Mouse (Mus musculus) layer of hippocampus, adult 11-12 months (tissue): Measurements from ENCODE around the gene Alkbh2.

Experiments
- DNase-seq: peaks from one replicate; pipeline ENCODE4 v3.0.0; 2022; ENCODE audit warnings: low spot score

The Alkbh2 gene

GRCm38 (mm10) chr5:114127374-114128349, at the start of gene Alkbh2:
Alkbh2 (minus strand) TSS chr5:114128218.
- DNase-seq, result peak; percentile 75

- no peak for DNase-seq
These were observed 48.8 kb upstream of the Alkbh2 start for GRCm38 (mm10) chr5:114176548-114177400.

DNA sequence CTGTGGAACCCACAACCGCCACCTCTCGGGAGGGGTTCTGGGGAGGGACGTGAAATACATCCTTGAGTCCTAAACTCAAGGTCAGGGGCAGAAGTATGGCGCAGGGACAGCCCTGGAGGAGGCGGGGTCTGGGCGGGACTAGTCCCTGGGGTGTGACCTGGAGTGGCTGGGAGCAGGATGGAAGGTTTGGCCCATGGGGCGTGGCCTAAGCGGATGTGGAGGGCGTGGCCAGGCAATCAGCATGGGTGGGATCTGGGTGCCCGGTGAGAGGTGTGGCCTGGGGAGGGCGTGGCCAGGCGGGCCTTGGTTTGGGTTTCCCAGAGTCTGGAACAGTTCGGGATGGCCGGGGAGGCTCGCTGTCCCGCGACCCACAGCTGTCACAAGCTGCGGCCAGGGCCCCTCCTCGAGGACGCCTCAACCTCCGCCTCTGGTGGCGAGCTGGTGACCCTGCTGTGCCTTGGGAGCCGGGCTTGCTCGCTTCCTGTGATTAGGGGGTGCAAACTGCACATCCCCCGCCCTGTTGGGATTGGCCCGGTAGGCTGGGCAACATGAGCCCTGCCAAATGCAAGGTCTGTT, 47.7 kb upstream of the Alkbh2 start:
- peak; percentile 76 for DNase-seq

- peak; percentile 21 for DNase-seq
These were observed 46.6 kb upstream of the Alkbh2 start for GRCm38 (mm10) chr5:114174639-114175038.

DNA sequence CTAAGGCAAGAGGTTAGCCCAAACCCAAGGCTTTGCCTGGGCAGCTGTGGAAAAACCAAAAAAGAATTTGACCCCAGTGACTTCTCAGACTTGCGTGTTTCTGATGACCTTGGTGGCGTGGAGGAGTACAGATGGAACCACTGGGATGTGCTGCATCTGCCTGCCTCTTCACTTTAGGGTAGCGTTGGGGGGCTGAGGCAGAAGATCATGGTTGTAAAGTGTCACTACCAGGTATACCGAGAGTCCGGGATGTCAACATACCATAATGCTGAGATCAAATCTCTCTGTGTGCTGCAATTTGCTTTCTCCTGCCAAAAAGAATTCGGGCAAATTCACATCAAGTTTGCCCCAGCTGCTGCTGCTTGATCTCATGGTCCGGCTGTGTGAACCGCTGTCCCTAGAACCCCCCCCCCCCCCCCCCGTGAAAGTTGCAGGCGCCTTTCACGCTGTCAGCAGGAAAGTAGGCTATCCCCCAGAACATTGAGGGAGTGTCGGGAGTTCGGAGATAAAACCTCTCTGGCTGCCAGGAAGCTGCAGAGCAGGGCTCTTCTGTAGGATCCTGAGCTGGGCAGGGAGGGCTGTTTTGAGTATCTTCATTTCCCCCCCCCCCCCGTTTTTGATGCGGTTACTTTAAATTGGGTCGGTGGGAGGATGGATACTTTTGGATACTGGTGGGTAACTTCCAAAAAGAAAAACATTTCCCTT, 46.0 kb upstream of the Alkbh2 start:
- DNase-seq, result no peak

GRCm38 (mm10) chr5:114173458-114173857, 45.4 kb upstream of the Alkbh2 start:
- DNase-seq, result no peak

- DNase-seq, result no peak
These were observed 44.9 kb upstream of the Alkbh2 start for GRCm38 (mm10) chr5:114172936-114173335.

DNA sequence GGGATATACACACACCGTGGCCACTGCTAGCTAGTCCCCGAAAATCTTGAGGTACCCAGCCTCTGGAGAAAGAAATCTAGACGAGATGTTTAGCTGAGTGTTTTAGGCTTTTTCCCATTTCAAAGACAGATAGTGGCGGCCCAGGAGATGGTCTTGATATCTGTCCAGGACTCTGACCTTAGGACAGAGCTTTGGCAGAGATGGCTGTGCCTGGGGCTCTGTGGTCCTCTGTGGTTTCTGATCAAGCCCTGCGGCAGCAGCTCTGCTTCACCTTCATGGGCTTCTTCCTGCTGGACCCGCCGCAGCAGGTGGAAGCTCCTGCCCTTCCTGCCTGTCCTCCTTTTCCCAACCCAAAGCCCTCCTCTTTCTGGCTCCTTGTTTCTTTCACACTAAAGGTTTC, 42.3 kb upstream of the Alkbh2 start:
- DNase-seq, result no peak

DNA sequence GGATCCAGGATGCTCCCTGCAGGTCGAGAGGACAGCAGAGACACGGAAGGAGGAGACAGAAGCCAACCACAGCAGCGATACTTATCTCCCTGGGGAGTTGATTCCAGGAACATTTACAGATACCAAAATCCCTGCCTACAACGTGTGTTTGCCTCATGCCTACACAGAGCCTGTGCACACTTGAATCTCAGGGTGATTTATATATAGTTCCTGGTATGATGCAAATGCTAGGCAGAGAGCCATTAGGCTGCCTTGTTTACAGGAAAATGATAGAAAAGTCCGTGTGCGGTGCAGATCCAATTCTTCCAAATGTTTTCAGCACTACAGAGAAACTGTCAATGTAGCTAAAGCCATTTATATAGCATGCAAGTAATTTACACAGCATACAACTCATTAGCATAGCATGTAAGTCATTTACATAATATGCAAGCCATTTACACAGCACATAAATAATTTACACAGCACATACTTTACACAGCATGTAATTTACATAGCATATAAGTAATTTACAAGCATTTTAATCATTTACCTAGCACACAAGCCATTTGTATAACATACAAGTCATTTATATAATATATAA, 35.2 kb upstream of the Alkbh2 start:
- peak; percentile 35 for DNase-seq

DNA sequence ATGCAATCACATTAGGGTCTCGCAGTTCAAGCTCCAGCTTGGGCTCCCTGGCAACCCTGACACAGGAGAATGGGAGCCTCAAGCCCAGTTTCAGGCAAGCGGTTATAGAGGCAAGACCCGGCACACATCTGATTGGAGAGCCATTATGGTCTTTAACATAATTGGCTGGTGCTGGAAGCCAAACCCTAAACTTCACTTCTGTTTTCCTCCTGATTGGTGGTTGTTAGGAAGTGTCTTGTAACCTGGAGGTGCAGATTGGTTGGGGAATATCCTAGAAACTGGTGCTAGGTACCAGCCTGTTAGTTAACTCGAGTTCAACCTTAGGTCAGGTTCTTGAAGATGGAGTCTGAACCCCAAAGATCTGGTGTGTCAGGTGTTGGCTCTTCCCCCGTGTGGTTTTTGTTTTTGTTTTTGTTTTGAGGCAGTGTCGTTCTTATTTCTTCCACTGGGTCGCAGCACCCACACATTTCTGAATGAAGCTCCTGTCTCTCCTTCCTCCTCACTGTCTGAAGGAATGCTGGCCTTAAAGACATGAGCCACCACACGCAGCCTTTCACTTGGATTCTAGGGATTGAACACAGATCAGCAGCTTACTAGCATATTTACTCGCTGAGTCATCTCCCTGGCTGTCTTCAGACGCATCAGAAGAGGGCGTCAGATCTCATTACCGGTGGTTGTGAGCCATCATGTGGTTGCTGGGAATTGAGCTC, 34.2 kb upstream of the Alkbh2 start:
- no peak for DNase-seq

DNA sequence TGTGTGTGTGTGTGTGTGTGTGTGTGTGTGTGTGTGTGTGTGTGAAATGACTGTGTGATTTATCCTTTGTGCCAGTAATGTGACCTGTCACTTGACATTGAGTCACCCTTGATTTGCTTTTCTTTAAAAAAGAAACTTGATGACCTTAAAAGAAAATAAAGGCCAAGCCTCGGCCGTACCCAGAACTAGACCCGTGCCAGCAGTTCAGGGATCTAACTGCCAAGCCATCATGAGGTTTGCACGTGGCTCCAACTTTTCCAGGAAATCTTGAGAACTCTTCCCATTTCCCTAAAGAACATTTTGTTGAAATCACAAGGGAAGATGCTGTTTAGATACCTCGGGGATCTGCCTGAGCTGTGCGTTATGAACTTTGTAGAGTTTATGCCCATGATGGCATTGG, 33.4 kb upstream of the Alkbh2 start:
- no peak for DNase-seq

GRCm38 (mm10) chr5:114157236-114157635, 29.2 kb upstream of the Alkbh2 start:
- DNase-seq, result no peak

- no peak for DNase-seq
These were observed 27.3 kb upstream of the Alkbh2 start for GRCm38 (mm10) chr5:114155168-114155933.

DNA sequence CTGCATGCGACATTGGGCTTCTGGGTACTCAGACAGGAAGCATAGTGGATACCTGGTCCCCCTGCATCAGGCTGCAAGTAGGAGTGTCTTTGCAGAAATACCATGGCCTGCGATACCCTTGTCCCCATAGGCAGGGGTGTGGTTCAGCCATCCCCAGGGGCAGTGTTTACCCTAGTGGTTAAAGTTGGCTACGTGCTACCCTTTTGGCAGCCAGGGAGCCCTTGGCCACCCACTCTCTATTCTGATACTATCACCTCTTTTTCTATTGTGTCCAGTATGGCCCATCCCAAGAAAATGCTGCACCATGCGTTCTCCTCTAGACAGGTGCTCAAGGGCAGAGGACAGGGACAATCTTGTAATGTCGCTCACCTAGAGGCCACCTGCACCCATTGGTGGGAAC, 26.7 kb upstream of the Alkbh2 start:
- DNase-seq, result no peak

DNA sequence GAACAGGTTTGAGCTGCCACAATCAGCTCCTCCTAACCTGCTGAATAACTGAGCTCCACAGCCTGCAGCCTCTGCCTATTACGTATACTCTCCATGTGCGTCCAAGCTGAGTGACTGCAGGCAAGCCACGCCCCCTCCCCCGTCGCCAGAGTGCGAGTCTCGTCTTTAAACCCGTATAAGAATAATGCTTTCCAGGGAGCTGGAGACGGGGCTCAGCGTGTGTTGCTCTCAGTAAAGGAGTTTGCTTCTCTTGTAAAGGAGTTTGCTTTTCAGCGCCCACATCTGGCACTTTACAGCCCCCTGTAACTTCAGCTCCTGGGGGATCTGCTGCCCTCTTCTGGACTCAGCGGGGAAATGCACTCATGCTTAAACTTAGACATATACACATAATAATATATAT, 25.5 kb upstream of the Alkbh2 start:
- DNase-seq, result no peak

DNA sequence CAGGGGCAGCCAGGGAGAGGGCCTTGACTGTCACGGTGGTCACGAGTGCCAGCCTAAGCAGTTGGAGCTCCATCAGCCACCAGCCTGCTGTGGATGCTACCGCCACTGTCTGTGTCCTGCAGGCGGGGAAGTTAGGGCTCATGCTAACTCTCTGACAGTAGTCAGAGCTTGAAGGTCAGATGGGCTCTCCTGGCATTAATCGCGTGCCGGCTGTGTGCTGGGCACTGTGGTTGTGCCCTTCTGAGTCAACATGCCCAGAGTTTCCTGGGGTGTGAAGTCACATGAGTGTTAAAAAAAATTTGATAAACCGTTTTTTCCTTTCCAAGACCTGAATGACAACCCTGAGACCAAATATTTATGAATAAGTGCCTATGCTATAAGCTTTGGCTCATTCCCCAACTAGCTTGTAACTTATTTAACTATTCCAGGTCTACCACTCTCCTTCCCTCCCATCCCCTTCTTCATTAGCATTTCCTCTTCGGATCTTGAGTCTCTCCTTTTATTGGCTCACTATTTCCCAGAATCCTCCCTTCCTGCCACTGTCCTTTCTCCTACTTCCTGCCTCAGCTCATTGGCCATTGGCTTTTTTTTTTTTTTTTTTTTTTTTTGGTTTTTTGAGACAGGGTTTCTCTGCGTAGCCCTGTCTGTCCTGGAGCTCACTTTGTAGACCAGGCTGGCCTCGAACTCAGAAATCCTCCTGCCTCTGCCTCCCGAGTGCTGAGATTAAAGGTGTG, 24.5 kb upstream of the Alkbh2 start:
- no peak for DNase-seq

GRCm38 (mm10) chr5:114147043-114147972, 19.3 kb upstream of the Alkbh2 start:
- DNase-seq, result no peak
